Mouse (Mus musculus) 3T3-L1 (cell line): ENCODE measurements around the gene Ankrd55.
"Not testable (repeated sequence)": the region's sequence is repeated elsewhere in the genome, so short reads cannot be mapped to it uniquely, and the experiment has no call there.

Experiments
- DNase-seq: peaks from one replicate; pipeline ENCODE4 v3.0.0-alpha.2; 2015; ENCODE audit warnings: low read depth, low spot score

The Ankrd55 gene

DNA sequence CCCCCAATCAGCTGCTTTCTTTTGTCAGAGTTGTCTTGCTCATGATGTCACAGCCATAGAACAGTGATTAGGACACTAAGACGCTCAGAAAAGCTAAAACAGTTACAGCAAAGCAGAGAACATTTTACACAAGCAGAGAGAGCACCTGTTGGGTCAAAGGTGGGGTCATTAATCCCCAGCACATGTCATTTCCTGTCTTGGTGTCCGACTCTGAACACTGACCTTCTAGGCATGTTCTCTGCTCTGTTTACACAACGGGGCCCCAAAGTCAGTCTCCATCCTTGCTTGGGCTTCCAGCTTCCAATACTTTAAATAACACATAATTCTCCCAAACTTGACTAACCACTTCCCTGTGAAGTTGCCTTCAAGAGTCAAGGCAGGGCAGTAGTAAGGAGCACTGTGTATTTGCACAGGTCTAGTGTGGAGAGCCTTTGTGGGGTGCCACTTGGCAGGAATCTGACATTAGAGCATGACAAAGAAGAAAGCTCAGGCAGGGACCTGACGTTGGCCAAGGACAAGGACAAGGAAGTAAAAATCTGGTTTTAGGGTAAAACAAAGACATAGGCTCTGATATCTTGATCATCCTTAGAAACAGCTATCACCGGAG is 123.1 kb downstream of the Ankrd55 start:
- DNase-seq = no peak

DNA sequence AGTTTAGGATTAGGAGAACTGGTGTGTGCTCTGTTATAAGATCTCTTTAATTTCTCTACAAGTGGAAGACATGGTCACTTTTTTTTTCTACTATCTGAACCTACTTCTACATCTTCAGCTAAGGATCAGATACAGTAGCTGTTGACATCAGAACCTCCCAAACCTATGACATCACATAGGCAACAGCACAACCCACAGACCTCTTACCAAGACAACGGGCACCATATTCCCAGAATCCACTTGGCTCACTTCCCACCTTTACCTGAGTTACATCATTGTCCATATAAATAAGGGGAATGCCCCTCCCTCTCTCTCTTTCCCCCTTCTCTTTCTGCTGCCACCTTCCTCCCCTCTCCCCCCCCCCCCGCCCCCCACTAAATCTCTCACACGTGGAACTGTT is 124.0 kb downstream of the Ankrd55 start:
- no peak for DNase-seq

DNA sequence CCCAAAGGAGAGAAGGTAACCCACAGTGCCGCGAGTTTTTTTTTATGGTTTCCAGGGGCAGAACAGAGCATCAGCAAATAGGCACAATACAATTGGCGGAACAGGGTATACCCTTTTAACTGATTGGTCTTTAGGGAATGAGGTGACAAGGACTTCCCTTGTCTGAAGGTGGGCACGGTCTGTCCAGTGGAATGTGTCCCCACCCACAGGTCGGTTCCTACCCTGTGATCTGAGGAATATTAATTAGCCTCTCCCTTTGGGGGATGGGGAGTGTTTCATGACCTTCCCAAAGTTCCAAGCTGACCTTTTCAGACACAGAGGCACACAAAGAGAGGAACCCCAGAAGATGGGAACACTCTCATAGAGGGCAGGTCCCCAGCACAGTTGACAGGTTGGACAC is 124.6 kb downstream of the Ankrd55 start:
- no peak for DNase-seq

DNA sequence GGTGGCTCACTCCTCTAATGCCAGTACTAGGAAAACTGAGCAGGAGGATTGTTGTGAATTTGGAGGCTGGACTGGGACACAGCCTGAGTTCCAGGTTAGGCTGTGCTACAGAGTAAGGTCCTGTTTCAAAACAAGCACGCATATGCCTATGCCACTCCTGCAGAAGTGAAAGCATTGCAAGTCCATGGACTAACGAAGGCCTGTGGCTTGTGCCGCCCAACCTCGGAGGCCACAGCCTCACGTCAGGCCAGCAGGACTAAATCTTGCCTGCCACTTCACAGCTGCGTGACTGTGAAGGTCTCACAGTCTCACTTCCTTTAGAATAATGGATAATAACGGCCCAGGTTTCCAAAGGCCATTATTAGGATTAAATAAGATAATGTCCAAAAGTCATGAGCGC is 125.4 kb downstream of the Ankrd55 start:
- no peak for DNase-seq

GRCm38 (mm10) chr13:112415896-112416295 is 127.6 kb downstream of the Ankrd55 start:
- DNase-seq = no peak

DNA sequence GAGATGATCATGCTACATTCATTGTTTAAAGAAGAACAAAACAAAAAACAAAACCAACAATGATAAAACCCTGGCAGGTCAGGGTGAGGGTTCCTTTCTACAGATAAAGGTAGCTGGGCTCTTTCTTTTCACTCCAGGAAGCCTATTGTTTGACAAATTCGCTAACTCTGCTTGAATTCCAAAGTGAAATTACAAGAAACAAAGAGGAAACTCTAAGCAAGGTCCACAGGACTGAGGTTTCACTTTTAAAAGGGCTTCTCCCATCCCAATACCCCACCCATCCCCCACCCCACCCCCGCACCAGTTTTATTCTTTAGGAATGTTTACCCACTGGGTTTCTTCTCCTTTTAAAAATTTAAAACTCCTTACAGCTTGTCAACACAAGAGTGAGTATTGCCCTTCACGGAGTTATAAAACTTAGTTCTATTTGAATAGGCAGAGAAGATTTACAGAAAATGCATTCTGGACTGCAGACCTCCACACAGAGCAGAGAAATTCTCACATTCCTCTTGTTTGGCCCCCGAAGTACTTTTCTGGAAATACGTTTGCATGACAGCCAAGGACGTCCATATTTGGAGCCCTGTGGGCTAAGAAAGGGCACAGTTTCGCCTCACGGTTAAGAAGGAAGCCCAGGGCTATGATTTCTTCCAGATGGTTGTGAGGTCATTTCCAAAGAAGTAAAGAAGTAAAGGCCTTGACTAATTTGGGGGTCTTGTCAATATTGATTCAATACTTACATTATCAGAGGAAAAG is 128.3 kb downstream of the Ankrd55 start:
- DNase-seq = peak; percentile 68

- DNase-seq = no peak
Observed at GRCm38 (mm10) chr13:112417163-112417523, 128.9 kb downstream of the Ankrd55 start.

DNA sequence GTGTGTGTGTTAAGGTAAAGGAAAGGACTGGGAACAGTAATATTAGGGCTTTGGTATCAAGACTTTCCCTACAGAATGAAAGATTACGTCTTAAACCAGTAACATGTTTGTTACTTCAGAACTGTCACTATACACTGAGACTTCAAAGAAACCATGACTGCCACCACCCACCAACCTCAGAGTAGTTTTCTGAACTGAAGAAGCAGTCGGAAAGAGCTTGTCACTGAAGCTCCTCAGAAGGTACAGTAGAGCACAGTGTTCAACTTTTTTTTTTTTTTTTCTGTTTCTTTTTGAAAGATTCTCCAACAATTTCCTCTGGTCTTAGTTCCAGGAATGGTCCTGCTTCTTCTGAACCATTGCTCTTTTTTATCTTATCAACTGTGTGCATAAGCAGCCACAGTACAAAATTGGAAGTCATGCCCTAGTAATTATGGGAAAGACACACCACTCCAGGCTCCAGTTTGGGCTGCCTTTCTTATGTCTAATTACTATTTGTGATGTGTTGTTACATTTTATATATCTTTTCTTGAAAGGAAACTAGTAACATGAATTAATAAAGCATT is 129.7 kb downstream of the Ankrd55 start:
- no peak for DNase-seq

GRCm38 (mm10) chr13:112418595-112418994 is 130.3 kb downstream of the Ankrd55 start:
- no peak for DNase-seq

DNA sequence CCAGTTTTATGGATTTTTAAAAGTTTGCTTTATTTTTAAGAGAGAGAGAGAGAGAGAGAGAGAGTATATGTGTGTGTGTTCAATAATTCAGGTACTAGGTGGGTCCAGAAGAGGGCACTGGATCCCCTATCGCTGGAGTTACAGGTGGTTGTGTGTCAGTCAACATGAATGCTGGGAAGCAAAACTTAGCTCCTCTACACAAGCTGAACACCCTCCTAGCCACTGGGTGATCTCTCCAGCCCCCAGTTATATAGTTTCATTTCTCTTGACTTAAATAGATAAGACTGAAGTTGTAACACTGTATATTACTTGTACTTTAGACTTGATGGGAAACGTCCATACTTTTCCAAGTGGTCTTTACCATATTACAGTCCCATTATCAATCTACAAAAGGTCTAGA is 136.0 kb downstream of the Ankrd55 start:
- DNase-seq = no peak

GRCm38 (mm10) chr13:112424635-112425034 is 136.4 kb downstream of the Ankrd55 start:
- DNase-seq = no peak

GRCm38 (mm10) chr13:112425181-112425654 is 137.0 kb downstream of the Ankrd55 start:
- peak; percentile 74 for DNase-seq

- DNase-seq = no peak
Observed at GRCm38 (mm10) chr13:112426265-112427135, 138.2 kb downstream of the Ankrd55 start.

GRCm38 (mm10) chr13:112427136-112427470 is 138.9 kb downstream of the Ankrd55 start:
- not testable (repeated sequence) for DNase-seq

GRCm38 (mm10) chr13:112427521-112427920 is 139.3 kb downstream of the Ankrd55 start:
- no peak for DNase-seq

GRCm38 (mm10) chr13:112433271-112433670 is 145.0 kb downstream of the Ankrd55 start:
- no peak for DNase-seq
